Mouse (Mus musculus): ENCODE measurements around the gene Elf1. TPM values are rescaled to one million over a fixed set of nuclear protein-coding genes. Genes with fewer than 3 reads are reported as not detected.
A peak's percentile ranks its signal among the peaks of the same experiment; 100 is the strongest.

The Elf1 gene
- polyA plus RNA-seq, 1 experiment = 74.0 TPM

- no peak for TF ChIP-seq POLR2A (IDR thresholded peaks at IDR 0.05; ENCODE audit: borderline replicate concordance, low read depth, low read length)
- H3K27ac ChIP-seq (ENCODE audit: insufficient read depth, low read depth, low read length) = no peak overlapping the region
- peaks cover 11% of the 10 kb centered on the region for H3K4me1 ChIP-seq (ENCODE audit: control insufficient read depth, insufficient read depth, low read length)
- no peak overlapping the region for H3K4me3 ChIP-seq (ENCODE audit: insufficient read depth, low read length)
Observed at GRCm38 (mm10) chr14:79488531-79488930, 7.5 kb downstream of the Elf1 start.

- Histone ChIP-seq H3K27ac (ENCODE audit: insufficient read depth, low read depth, low read length) (no peak overlapping the region), H3K4me3 (ENCODE audit: insufficient read depth, low read length) (no peak overlapping the region), H3K4me1 (ENCODE audit: control insufficient read depth, insufficient read depth, low read length) (peaks cover 13% of the 10 kb centered on the region)
- TF ChIP-seq POLR2A (IDR thresholded peaks at IDR 0.05; ENCODE audit: borderline replicate concordance, low read depth, low read length) (no peak), CTCF (IDR thresholded peaks at IDR 0.05; ENCODE audit: low read depth, low read length) (no peak)
Observed at GRCm38 (mm10) chr14:79489150-79489549, 8.2 kb downstream of the Elf1 start.

GRCm38 (mm10) chr14:79490246-79490645 is 9.3 kb downstream of the Elf1 start:
- peaks cover 15% of the 10 kb centered on the region for H3K4me1 ChIP-seq (ENCODE audit: control insufficient read depth, insufficient read depth, low read length)
- no peak overlapping the region for H3K27ac ChIP-seq (ENCODE audit: insufficient read depth, low read depth, low read length)
- TF ChIP-seq POLR2A (IDR thresholded peaks at IDR 0.05; ENCODE audit: borderline replicate concordance, low read depth, low read length) (no peak), CTCF (IDR thresholded peaks at IDR 0.05; ENCODE audit: low read depth, low read length) (no peak)

GRCm38 (mm10) chr14:79494349-79494748 is 13.4 kb downstream of the Elf1 start:
- Histone ChIP-seq H3K4me1 (ENCODE audit: control insufficient read depth, insufficient read depth, low read length) (peaks cover 11% of the 10 kb centered on the region), H3K4me3 (ENCODE audit: insufficient read depth, low read length) (no peak overlapping the region), H3K27ac (ENCODE audit: insufficient read depth, low read depth, low read length) (no peak overlapping the region)
- TF ChIP-seq POLR2A (IDR thresholded peaks at IDR 0.05; ENCODE audit: borderline replicate concordance, low read depth, low read length) = no peak
- no peak for TF ChIP-seq CTCF (IDR thresholded peaks at IDR 0.05; ENCODE audit: low read depth, low read length)

More at GRCm38 (mm10) chr14:79490246-79490645, 9.3 kb downstream of the Elf1 start:
- no peak overlapping the region for H3K4me3 ChIP-seq (ENCODE audit: insufficient read depth, low read length)

- H3K4me3 ChIP-seq (ENCODE audit: insufficient read depth, low read length) = no peak overlapping the region
- TF ChIP-seq POLR2A (IDR thresholded peaks at IDR 0.05; ENCODE audit: borderline replicate concordance, low read depth, low read length) = no peak
- no peak for TF ChIP-seq CTCF (IDR thresholded peaks at IDR 0.05; ENCODE audit: low read depth, low read length)
- peaks cover 25% of the 10 kb centered on the region for H3K4me1 ChIP-seq (ENCODE audit: control insufficient read depth, insufficient read depth, low read length)
- no peak overlapping the region for H3K27ac ChIP-seq (ENCODE audit: insufficient read depth, low read depth, low read length)
Observed at GRCm38 (mm10) chr14:79499326-79499725, 18.3 kb downstream of the Elf1 start.

GRCm38 (mm10) chr14:79500756-79501155 is 19.8 kb downstream of the Elf1 start:
- H3K4me3 ChIP-seq (ENCODE audit: insufficient read depth, low read length) = no peak overlapping the region
- no peak overlapping the region for H3K27ac ChIP-seq (ENCODE audit: insufficient read depth, low read depth, low read length)
- H3K4me1 ChIP-seq (ENCODE audit: control insufficient read depth, insufficient read depth, low read length) = peaks cover 24% of the 10 kb centered on the region
- no peak for TF ChIP-seq POLR2A (IDR thresholded peaks at IDR 0.05; ENCODE audit: borderline replicate concordance, low read depth, low read length)
- no peak for TF ChIP-seq CTCF (IDR thresholded peaks at IDR 0.05; ENCODE audit: low read depth, low read length)

GRCm38 (mm10) chr14:79503371-79504075 is 22.5 kb downstream of the Elf1 start:
- Histone ChIP-seq H3K4me1 (ENCODE audit: control insufficient read depth, insufficient read depth, low read length) (peaks cover 35% of the 10 kb centered on the region), H3K4me3 (ENCODE audit: insufficient read depth, low read length) (no peak overlapping the region), H3K27ac (ENCODE audit: insufficient read depth, low read depth, low read length) (peak overlapping the region; percentile 87)
- TF ChIP-seq POLR2A (IDR thresholded peaks at IDR 0.05; ENCODE audit: borderline replicate concordance, low read depth, low read length) (no peak), CTCF (IDR thresholded peaks at IDR 0.05; ENCODE audit: low read depth, low read length) (no peak)

GRCm38 (mm10) chr14:79504246-79505006 is 23.4 kb downstream of the Elf1 start:
- Histone ChIP-seq H3K4me3 (ENCODE audit: insufficient read depth, low read length) (no peak overlapping the region), H3K27ac (ENCODE audit: insufficient read depth, low read depth, low read length) (peak overlapping the region; percentile 87), H3K4me1 (ENCODE audit: control insufficient read depth, insufficient read depth, low read length) (peaks cover 41% of the 10 kb centered on the region)
- no peak for TF ChIP-seq POLR2A (IDR thresholded peaks at IDR 0.05; ENCODE audit: borderline replicate concordance, low read depth, low read length)
- TF ChIP-seq CTCF (IDR thresholded peaks at IDR 0.05; ENCODE audit: low read depth, low read length) = no peak

GRCm38 (mm10) chr14:79506207-79506606 is 25.2 kb downstream of the Elf1 start:
- no peak overlapping the region for H3K27ac ChIP-seq (ENCODE audit: insufficient read depth, low read depth, low read length)
- peaks cover 48% of the 10 kb centered on the region for H3K4me1 ChIP-seq (ENCODE audit: control insufficient read depth, insufficient read depth, low read length)
- H3K4me3 ChIP-seq (ENCODE audit: insufficient read depth, low read length) = no peak overlapping the region
- TF ChIP-seq CTCF (IDR thresholded peaks at IDR 0.05; ENCODE audit: low read depth, low read length) = no peak
- TF ChIP-seq POLR2A (IDR thresholded peaks at IDR 0.05; ENCODE audit: borderline replicate concordance, low read depth, low read length) = no peak

- TF ChIP-seq POLR2A (IDR thresholded peaks at IDR 0.05; ENCODE audit: borderline replicate concordance, low read depth, low read length) = no peak
- no peak for TF ChIP-seq CTCF (IDR thresholded peaks at IDR 0.05; ENCODE audit: low read depth, low read length)
- no peak overlapping the region for H3K27ac ChIP-seq (ENCODE audit: insufficient read depth, low read depth, low read length)
- H3K4me1 ChIP-seq (ENCODE audit: control insufficient read depth, insufficient read depth, low read length) = peaks cover 49% of the 10 kb centered on the region
Observed at GRCm38 (mm10) chr14:79507846-79508245, 26.9 kb downstream of the Elf1 start.

More at GRCm38 (mm10) chr14:79507846-79508245, 26.9 kb downstream of the Elf1 start:
- H3K4me3 ChIP-seq (ENCODE audit: insufficient read depth, low read length) = no peak overlapping the region
